Comparison of ENCODE assay signal across 21 mouse cellular contexts in genomic region chr1:35827471-35827870, GRCm38 (mm10).
DNase-seq lines count a peak whose midpoint lies in the region.
"Had no signal": no experiment of that assay in that cellular context is flagged by ENCODE, and none has a peak within 500 bp of the region (broad histone marks: within the 10 kb centered on the region; RNA-seq: fewer than 3 reads in every experiment).

No protein-coding gene starts in this region.

- 75% methylated on average over 3 of the region's 3 CpGs for WGBS in heart, embryonic 10.5 days
- 66% methylated on average over 3 of the region's 3 CpGs for WGBS in limb, embryonic 10.5 days

- no peak overlapping the region for H3K27ac ChIP-seq in heart, embryonic 10.5 days
- H3K27ac ChIP-seq in limb, embryonic 10.5 days: no peak overlapping the region
- H3K27ac ChIP-seq: embryonic facial prominence, embryonic 15.5 days; forebrain, embryonic 10.5 days; heart, adult 2 months; heart, embryonic 13.5 days; hindbrain, embryonic 12.5 days; hindbrain, postnatal 0 days had no signal

- H3K9me3 ChIP-seq in heart, embryonic 10.5 days: no peaks in the 10 kb centered on the region
- H3K9me3 ChIP-seq in limb, embryonic 10.5 days (replicated peaks): no peaks in the 10 kb centered on the region
- H3K9me3 ChIP-seq: embryonic facial prominence, embryonic 15.5 days; forebrain, embryonic 10.5 days; G1E; heart, embryonic 13.5 days had no signal

- H3K4me3 ChIP-seq in heart, embryonic 10.5 days: no peak overlapping the region
- no peak overlapping the region for H3K4me3 ChIP-seq in limb, embryonic 10.5 days
- H3K4me3 ChIP-seq: embryonic facial prominence, embryonic 15.5 days; erythroblast, embryonic 14.5 days; forebrain, embryonic 10.5 days; heart, adult 2 months; heart, embryonic 13.5 days; hindbrain, embryonic 12.5 days had no signal

- H3K27me3 ChIP-seq in heart, embryonic 10.5 days (ENCODE audit: insufficient read depth, poor library complexity, severe bottlenecking): no peaks in the 10 kb centered on the region
- H3K27me3 ChIP-seq in limb, embryonic 10.5 days (ENCODE audit: low read depth, poor library complexity, severe bottlenecking): no peaks in the 10 kb centered on the region
- H3K27me3 ChIP-seq: embryonic facial prominence, embryonic 15.5 days; heart, embryonic 13.5 days; hindbrain, embryonic 12.5 days had no signal

- no peaks in the 10 kb centered on the region for H3K36me3 ChIP-seq in heart, embryonic 10.5 days
- no peaks in the 10 kb centered on the region for H3K36me3 ChIP-seq in limb, embryonic 10.5 days
- H3K36me3 ChIP-seq: embryonic facial prominence, embryonic 15.5 days; forebrain, embryonic 10.5 days; G1E; heart, embryonic 13.5 days; hindbrain, embryonic 12.5 days had no signal

- peak; percentile 67 for DNase-seq in heart, embryonic 10.5 days (ENCODE audit: low spot score)
- DNase-seq in heart, adult 9 months (ENCODE audit: low spot score in 2 of 2): no peak
- DNase-seq in kidney, postnatal 36 days: peak; percentile 6 to 20
- DNase-seq in kidney, adult 18-20 months: no peak
- peak; percentile 26 for DNase-seq in A20 (ENCODE audit: low read depth, low spot score)
- DNase-seq in limb, embryonic 10.5 days (ENCODE audit: low spot score): peak; percentile 19
- DNase-seq: adrenal gland, adult 8-10 months; adrenal gland, postnatal 36 days; cerebellum, adult 2 months; cerebellum, postnatal 14 days; embryo, embryonic 11 days; gastrocnemius, postnatal 10 days; heart, postnatal 4 days had no signal

- H3K4me1 ChIP-seq in heart, embryonic 10.5 days: peaks cover 23% of the 10 kb centered on the region
- peaks cover 32% of the 10 kb centered on the region for H3K4me1 ChIP-seq in limb, embryonic 10.5 days

Comparison
In these comparisons a context has a peak if more than half of its experiments do, and no peak if none do; other contexts are left out.
1. DNase-seq: peak in heart, embryonic 10.5 days (single experiment), kidney, postnatal 36 days (2 of 2), A20 (single experiment) and limb, embryonic 10.5 days (single experiment); none in heart, adult 9 months (0 of 2) and kidney, adult 18-20 months (single experiment).